Mouse (Mus musculus) heart, postnatal 0 days (tissue): ENCODE measurements at regions not wholly inside any gene's neighbourhood (a gene's known extent, or its start where the extent isn't known, plus 50 kb on each side); places are given as distances from the start of the nearest gene placed in this dataset.

ENCODE experiments used
- ATAC-seq: fragments of 200-750 bp; cut with Nextera tagmentation; 2 replicates; pipeline ENCODE4 v1.8.0; 2017; ENCODE audit warnings: low read depth, moderate number of reproducible peaks, moderate library complexity; ENCODE audit not compliant: insufficient read depth
- DNase-seq: peaks from one replicate; pipeline ENCODE4 v3.0.0-alpha.2; 2016; ENCODE audit warnings: low spot score
- H3K27ac ChIP-seq: fragments of 300-500 bp; sonication (generic); 2 replicates; pipeline ENCODE4 v1.5.1; 2014; ENCODE audit warnings: low read depth, mild to moderate bottlenecking
- H3K27me3 ChIP-seq: fragments of 300-500 bp; sonication (generic); 2 replicates; pipeline ENCODE4 v1.6.1; 2014; ENCODE audit warnings: low read length, mixed read lengths; ENCODE audit not compliant: control insufficient read depth, insufficient read depth
- H3K36me3 ChIP-seq: fragments of 300-500 bp; sonication (generic); replicated peaks from 2 replicates; pipeline ENCODE4 v1.6.1; 2014; ENCODE audit warnings: low read length, mixed read lengths; ENCODE audit not compliant: control insufficient read depth, insufficient read depth
- H3K4me1 ChIP-seq: fragments of 300-500 bp; sonication (generic); 2 replicates; pipeline ENCODE4 v1.6.1; 2014; ENCODE audit warnings: antibody characterized with exemption; ENCODE audit not compliant: control insufficient read depth, insufficient read depth
- H3K4me2 ChIP-seq: fragments of 300-500 bp; sonication (generic); 2 replicates; pipeline ENCODE4 v1.6.1; 2014; ENCODE audit warnings: low read depth, mild to moderate bottlenecking, low read length, moderate library complexity
- H3K4me3 ChIP-seq: fragments of 300-500 bp; sonication (generic); 2 replicates; pipeline ENCODE4 v1.5.1; 2014; ENCODE audit warnings: low read depth, low read length
- H3K9ac ChIP-seq: fragments of 300-500 bp; sonication (generic); replicated peaks from 2 replicates; pipeline ENCODE4 v1.6.1; 2014; ENCODE audit warnings: low read depth, low read length, mixed read lengths
- H3K9me3 ChIP-seq: fragments of 300-500 bp; sonication (generic); replicated peaks from 2 replicates; pipeline ENCODE4 v1.6.1; 2016; ENCODE audit warnings: low read length; ENCODE audit not compliant: control insufficient read depth
- CTCF ChIP-seq: IDR thresholded peaks from 2 replicates; pipeline ENCODE4 v1.5.1; 2016; ENCODE audit warnings: antibody characterized with exemption, control low read depth, low read depth
- EP300 ChIP-seq: IDR thresholded peaks from 2 replicates; pipeline ENCODE4 v1.6.1; 2016; ENCODE audit warnings: antibody characterized with exemption, low read depth
- WGBS: fragments of 180-500 bp; shearing (Covaris S2); extraction: QIAGEN DNeasy Blood & Tissue Kit; methylation state at CpG from one replicate; pipeline ENCODE4 v1.1.7; 2014; 5-methylcytosine and 5-hydroxymethylcytosine counted together

- no peak for ATAC-seq
- H3K36me3 ChIP-seq = no peaks in the 10 kb centered on the region
- WGBS = 73% methylated on average over 9 of the region's 9 CpGs
Observed at GRCm38 (mm10) chr11:50520162-50520561, 81.7 kb upstream of the Adamts2 start.

GRCm38 (mm10) chr11:50507882-50508281, 77.0 kb upstream of the Rufy1 start:
- 79% methylated on average over 5 of the region's 5 CpGs for WGBS
- Histone ChIP-seq H3K9me3 (no peaks in the 10 kb centered on the region), H3K36me3 (no peaks in the 10 kb centered on the region), H3K4me1 (no peaks in the 10 kb centered on the region), H3K4me2 (no peak overlapping the region), H3K27me3 (no peaks in the 10 kb centered on the region), H3K27ac (no peak overlapping the region), H3K9ac (no peak overlapping the region), H3K4me3 (no peak overlapping the region)
- no peak for DNase-seq
- ATAC-seq = no peak
- no peak for TF ChIP-seq EP300
- TF ChIP-seq CTCF = no peak

More at GRCm38 (mm10) chr11:50520162-50520561, 81.7 kb upstream of the Adamts2 start:
- Histone ChIP-seq H3K4me2 (no peak overlapping the region), H3K4me3 (no peak overlapping the region), H3K4me1 (0 out of 2 replicates have a peak, but pooled peaks cover 5% of the 10 kb centered on the region), H3K9ac (no peak overlapping the region), H3K27ac (no peak overlapping the region), H3K27me3 (no peaks in the 10 kb centered on the region), H3K9me3 (0 out of 2 replicates have a peak, but pooled peaks cover 3% of the 10 kb centered on the region)
- TF ChIP-seq CTCF (no peak), EP300 (no peak)
- no peak for DNase-seq

- Histone ChIP-seq H3K9ac (no peak overlapping the region), H3K4me2 (no peak overlapping the region), H3K36me3 (no peaks in the 10 kb centered on the region), H3K9me3 (no peaks in the 10 kb centered on the region), H3K4me1 (no peaks in the 10 kb centered on the region), H3K4me3 (no peak overlapping the region), H3K27ac (no peak overlapping the region), H3K27me3 (no peaks in the 10 kb centered on the region)
- no peak for ATAC-seq
- TF ChIP-seq CTCF (no peak), EP300 (no peak)
- 77% methylated on average over 4 of the region's 4 CpGs for WGBS
- no peak for DNase-seq
Observed at GRCm38 (mm10) chr11:50507498-50507824, 76.5 kb upstream of the Rufy1 start.

GRCm38 (mm10) chr11:50506820-50507497, 76.0 kb upstream of the Rufy1 start:
- Histone ChIP-seq H3K4me2 (no peak overlapping the region), H3K9ac (no peak overlapping the region), H3K27me3 (no peaks in the 10 kb centered on the region), H3K9me3 (no peaks in the 10 kb centered on the region), H3K36me3 (no peaks in the 10 kb centered on the region), H3K27ac (no peak overlapping the region), H3K4me3 (no peak overlapping the region), H3K4me1 (no peaks in the 10 kb centered on the region)
- DNase-seq (no peak), ATAC-seq (no peak)
- TF ChIP-seq CTCF (no peak), EP300 (no peak)
- WGBS = 75% methylated on average over 5 of the region's 5 CpGs

GRCm38 (mm10) chr11:50501352-50501751, 70.4 kb upstream of the Rufy1 start:
- Histone ChIP-seq H3K27ac (no peak overlapping the region), H3K36me3 (no peaks in the 10 kb centered on the region), H3K4me3 (no peak overlapping the region), H3K9ac (no peak overlapping the region), H3K27me3 (no peaks in the 10 kb centered on the region), H3K9me3 (no peaks in the 10 kb centered on the region), H3K4me2 (no peak overlapping the region), H3K4me1 (no peaks in the 10 kb centered on the region)
- TF ChIP-seq EP300 (no peak), CTCF (no peak)
- DNase-seq = no peak
- 65% methylated on average over 12 of the region's 12 CpGs for WGBS
- no peak for ATAC-seq

- no peak overlapping the region for H3K4me2 ChIP-seq
- 90% methylated on average over 5 of the region's 5 CpGs for WGBS
- ATAC-seq (no peak), DNase-seq (no peak)
- no peak overlapping the region for H3K27ac ChIP-seq
- H3K4me3 ChIP-seq = no peak overlapping the region
- H3K9me3 ChIP-seq = no peaks in the 10 kb centered on the region
- no peaks in the 10 kb centered on the region for H3K27me3 ChIP-seq
- no peaks in the 10 kb centered on the region for H3K4me1 ChIP-seq
- H3K9ac ChIP-seq = no peak overlapping the region
- H3K36me3 ChIP-seq = no peaks in the 10 kb centered on the region
- TF ChIP-seq CTCF (no peak), EP300 (no peak)
Observed at GRCm38 (mm10) chr11:50493123-50493476, 62.2 kb upstream of the Rufy1 start.
